Mouse (Mus musculus) ES-E14 (cell line): ENCODE measurements around the gene Ugt1a8. TPM values are rescaled to one million over a fixed set of nuclear protein-coding genes. Genes with fewer than 3 reads are reported as not detected.

ENCODE experiments used
- DNase-seq: peaks from one replicate; pipeline ENCODE4 v3.0.0-alpha.2; 2013; ENCODE audit warnings: low read depth, low spot score
- H3K27ac ChIP-seq: 2 replicates; pipeline ENCODE4 v1.5.1; 2012; ENCODE audit warnings: low read depth, mild to moderate bottlenecking, low read length, moderate library complexity, mixed read lengths; ENCODE audit not compliant: poor library complexity, insufficient read depth, severe bottlenecking
- H3K36me3 ChIP-seq: 2 replicates; pipeline ENCODE4 v1.6.1; 2012; ENCODE audit warnings: mild to moderate bottlenecking, low read length, moderate library complexity, mixed read lengths; ENCODE audit not compliant: control insufficient read depth, poor library complexity, insufficient read depth, severe bottlenecking
- H3K4me1 ChIP-seq, 2 experiments: fragments of 150-350 bp in 1 of 2; sonication (generic) in 1 of 2; 2 replicates each; pipeline ENCODE4 v1.6.1; 2012; ENCODE audit warnings: low read length in 2 of 2, mild to moderate bottlenecking in 1 of 2, mixed read lengths in 1 of 2; ENCODE audit not compliant: control insufficient read depth in 2 of 2, insufficient read depth in 2 of 2, poor library complexity in 1 of 2
- H3K4me3 ChIP-seq, 2 experiments: fragments of 150-350 bp in 1 of 2; sonication (generic) in 1 of 2; 2 replicates each; pipeline ENCODE4 v1.5.1; 2012; ENCODE audit warnings: low read length in 2 of 2, low read depth in 1 of 2, mild to moderate bottlenecking in 1 of 2, mixed read lengths in 1 of 2; ENCODE audit not compliant: insufficient read depth in 1 of 2, poor library complexity in 1 of 2, severe bottlenecking in 1 of 2
- H3K9ac ChIP-seq: 2 replicates; pipeline ENCODE4 v1.6.1; 2012; ENCODE audit warnings: low read depth, mild to moderate bottlenecking, low read length, mixed read lengths; ENCODE audit not compliant: poor library complexity, insufficient read depth, severe bottlenecking
- H3K9me3 ChIP-seq: fragments of 150-350 bp; sonication (generic); 2 replicates; pipeline ENCODE4 v1.6.1; 2012; ENCODE audit warnings: low read depth, mild to moderate bottlenecking, low read length; ENCODE audit not compliant: control insufficient read depth, insufficient read depth
- CHD2 ChIP-seq: IDR thresholded peaks from 2 replicates; pipeline ENCODE4 v1.6.1; 2014; ENCODE audit warnings: mild to moderate bottlenecking, low read depth, low read length, inconsistent platforms
- HCFC1 ChIP-seq: IDR thresholded peaks from 2 replicates; pipeline ENCODE4 v1.6.1; 2012; ENCODE audit warnings: low read length, inconsistent platforms, borderline replicate concordance; ENCODE audit not compliant: insufficient read depth
- MAFK ChIP-seq: IDR thresholded peaks from 2 replicates; pipeline ENCODE4 v1.6.1; 2014; ENCODE audit warnings: mild to moderate bottlenecking, low read depth, low read length, inconsistent platforms; ENCODE audit not compliant: insufficient read depth
- ZC3H11A ChIP-seq: IDR thresholded peaks from 2 replicates; pipeline ENCODE4 v1.6.1; 2012; ENCODE audit warnings: low read depth, mild to moderate bottlenecking, inconsistent platforms, low read length, borderline replicate concordance
- ZNF384 ChIP-seq: IDR thresholded peaks from 2 replicates; pipeline ENCODE4 v1.6.1; 2012; ENCODE audit warnings: low read depth, low read length, inconsistent platforms
- in situ Hi-C, 2 experiments: fragments of 600-800 bp; cut with MboI; formaldehyde crosslinking; loops; one replicate each; pipeline ENCODE4 v1.15.1; 2025; ENCODE audit warnings: low sequenced_read_pairs in 2 of 2, inconsistent platforms in 1 of 2; ENCODE audit not compliant: unreplicated experiment in 2 of 2
- total RNA-seq: library from RNA; depleted of rRNA; stranded (reverse); fragments of 300-350 nt; gene quantifications from 2 replicates; pipeline ENCODE4 v1.2.3, GENCODE M21; 2012

The Ugt1a8 gene
- total RNA-seq, 1 experiment = not detected

DNA sequence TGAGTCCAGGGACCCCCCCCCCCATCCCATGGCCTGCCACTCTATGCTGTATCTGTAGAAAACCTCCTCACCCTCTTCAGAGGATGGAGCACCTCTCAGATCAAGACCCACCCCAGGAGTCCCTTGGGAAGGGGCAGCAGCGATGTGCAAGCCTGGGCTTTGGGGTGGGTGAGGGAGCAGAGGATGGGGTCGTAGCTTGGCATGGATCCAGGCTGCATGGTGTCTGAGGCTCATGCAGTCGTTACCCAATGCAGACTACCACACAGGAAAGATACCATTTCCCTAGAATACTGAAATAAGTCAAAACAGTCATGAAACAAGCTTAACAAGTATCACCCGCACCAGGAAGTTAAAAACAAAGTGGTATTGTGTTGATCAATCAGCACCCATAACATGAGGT is 161.0 kb downstream of the Ugt1a8 start:
- H3K27ac ChIP-seq = no peak overlapping the region
- TF ChIP-seq MAFK = no peak
- no peak for TF ChIP-seq CHD2
- no peak for TF ChIP-seq ZNF384
- no peak for TF ChIP-seq HCFC1
- H3K36me3 ChIP-seq = no peaks in the 10 kb centered on the region
- DNase-seq = no peak
- H3K4me1 ChIP-seq = no peaks in the 10 kb centered on the region
- H3K4me3 ChIP-seq = no peak overlapping the region
- in situ Hi-C loops = no loop called here
- no peak overlapping the region for H3K9ac ChIP-seq
- H3K9me3 ChIP-seq = no peaks in the 10 kb centered on the region

DNA sequence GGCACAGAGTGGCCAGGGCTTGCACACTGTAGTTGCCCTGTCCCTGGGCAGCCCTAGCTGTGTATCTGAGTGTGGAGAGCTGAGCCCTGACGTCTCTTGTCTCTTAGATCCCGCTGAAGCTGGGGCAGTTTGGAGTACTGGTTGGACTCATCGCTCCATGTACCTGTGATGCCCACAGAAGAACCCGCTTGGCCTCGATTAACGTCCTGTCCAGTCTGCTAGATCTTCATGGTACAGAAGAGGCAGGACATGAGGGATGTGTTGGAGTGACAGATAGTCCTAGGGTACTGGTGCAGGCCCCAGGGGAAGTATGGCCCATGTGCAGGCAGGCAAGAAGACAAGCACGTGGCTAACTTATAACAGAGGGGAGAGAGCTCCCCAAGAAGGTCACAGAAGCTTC is 162.0 kb downstream of the Ugt1a8 start:
- DNase-seq = no peak
- in situ Hi-C loops = no loop called here
- TF ChIP-seq MAFK (no peak), ZNF384 (no peak), HCFC1 (no peak), CHD2 (no peak), ZC3H11A (no peak)
- Histone ChIP-seq H3K27ac (no peak overlapping the region), H3K36me3 (no peaks in the 10 kb centered on the region), H3K9ac (no peak overlapping the region), H3K4me3 (no peak overlapping the region), H3K4me1 (no peaks in the 10 kb centered on the region), H3K9me3 (no peaks in the 10 kb centered on the region)

DNA sequence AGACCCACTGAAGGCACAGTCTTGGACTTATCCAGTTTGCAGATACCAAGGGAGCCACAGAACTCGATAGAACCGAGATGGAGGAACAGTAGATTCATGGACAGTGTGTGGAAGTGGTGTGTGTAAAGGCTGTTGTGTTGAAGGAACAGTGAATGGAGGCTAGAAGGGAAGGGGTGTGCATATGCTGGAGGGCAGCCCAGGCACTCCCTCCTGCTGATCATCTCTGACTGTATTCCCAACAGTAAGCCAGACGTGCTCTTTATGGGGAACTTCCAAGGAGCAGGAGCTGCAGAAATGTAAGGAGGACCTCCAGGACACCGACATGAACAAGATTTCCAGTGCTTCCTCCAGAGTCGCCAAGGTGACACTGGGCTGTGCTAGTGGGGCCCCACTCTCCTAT is 162.4 kb downstream of the Ugt1a8 start:
- H3K4me1 ChIP-seq = no peaks in the 10 kb centered on the region
- no peak overlapping the region for H3K9ac ChIP-seq
- H3K9me3 ChIP-seq = no peaks in the 10 kb centered on the region
- no peaks in the 10 kb centered on the region for H3K36me3 ChIP-seq
- in situ Hi-C loops = no loop called here
- TF ChIP-seq ZC3H11A = no peak
- DNase-seq = no peak
- no peak overlapping the region for H3K4me3 ChIP-seq
- H3K27ac ChIP-seq = no peak overlapping the region

DNA sequence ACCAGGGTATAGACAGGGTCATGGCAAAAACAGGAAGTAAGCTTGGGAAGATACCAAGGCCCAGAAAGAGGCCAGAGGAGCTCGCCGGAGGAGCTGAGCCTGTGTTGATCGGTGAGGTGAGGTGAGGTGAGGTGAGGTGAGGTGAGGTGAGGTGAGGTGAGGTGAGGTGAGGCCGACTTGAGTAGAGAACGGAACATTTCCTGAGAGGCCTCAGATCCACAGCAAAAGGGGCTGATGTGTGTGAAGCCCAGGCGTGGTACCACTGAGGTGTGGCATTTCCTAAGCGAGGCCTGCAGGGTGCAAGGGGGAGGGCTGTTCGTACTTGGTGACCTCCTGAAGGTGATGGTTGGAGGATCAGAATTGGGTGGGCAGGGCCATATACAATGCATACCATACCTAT is 165.5 kb downstream of the Ugt1a8 start:
- Histone ChIP-seq H3K4me1 (no peaks in the 10 kb centered on the region), H3K4me3 (no peak overlapping the region), H3K9me3 (no peaks in the 10 kb centered on the region), H3K9ac (no peak overlapping the region), H3K36me3 (no peaks in the 10 kb centered on the region), H3K27ac (no peak overlapping the region; the same call in 1 of the 2 replicates)
- no peak for DNase-seq
- in situ Hi-C loops = no loop called here
- no peak for TF ChIP-seq ZC3H11A
- TF ChIP-seq ZNF384 = no peak
- TF ChIP-seq CHD2 = no peak
- no peak for TF ChIP-seq HCFC1
- no peak for TF ChIP-seq MAFK

DNA sequence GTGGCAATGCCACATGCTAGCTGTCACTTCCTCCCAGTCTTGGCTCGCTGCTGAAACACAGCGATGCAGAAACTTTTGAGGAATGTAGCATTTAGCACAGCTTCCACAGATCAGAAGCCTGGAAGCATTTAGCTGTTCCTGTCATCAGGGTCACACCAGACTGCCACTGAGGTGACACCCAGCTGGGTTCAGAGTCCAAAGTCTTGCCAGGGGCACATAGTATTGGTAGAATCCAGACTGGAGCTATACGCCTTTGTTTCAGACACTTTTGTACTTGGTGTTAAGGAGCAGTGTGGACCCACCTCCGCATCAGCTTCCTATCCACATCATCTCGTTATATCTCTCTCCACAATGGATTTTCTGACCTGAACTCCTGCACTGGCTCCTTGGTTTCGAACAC is 165.9 kb downstream of the Ugt1a8 start:
- Histone ChIP-seq H3K4me1 (no peaks in the 10 kb centered on the region), H3K9ac (no peak overlapping the region), H3K9me3 (no peaks in the 10 kb centered on the region)

More for the DNA sequence above, 165.9 kb downstream of the Ugt1a8 start:
- H3K4me3 ChIP-seq = no peak overlapping the region
- DNase-seq = no peak
- in situ Hi-C loops = no loop called here
- no peak for TF ChIP-seq HCFC1
- TF ChIP-seq CHD2 = no peak
- no peak for TF ChIP-seq ZNF384
- no peak for TF ChIP-seq ZC3H11A
- no peak for TF ChIP-seq MAFK
- no peak overlapping the region for H3K27ac ChIP-seq
- no peaks in the 10 kb centered on the region for H3K36me3 ChIP-seq
